Mouse (Mus musculus) adrenal gland, postnatal 4 days (tissue): ENCODE results near the gene Tapbp. TPM values are rescaled to one million over a fixed set of nuclear protein-coding genes. Genes with fewer than 3 reads are reported as not detected.
A peak's percentile ranks its signal among the peaks of the same experiment; 100 is the strongest.
"Not testable (repeated sequence)": the region's sequence is repeated elsewhere in the genome, so short reads cannot be mapped to it uniquely, and the experiment has no call there.

Experiments used
- DNase-seq, 2 experiments: peaks; one replicate each; pipeline ENCODE4 v3.0.0; 2021 to 2022; ENCODE audit warnings: low spot score in 2 of 2, mixed read lengths in 2 of 2
- long read RNA-seq, 2 experiments: library from polyadenylated mRNA; stranded (forward); transcript quantifications; one replicate each; pipeline ENCODE4 v2.0.0; 2021
- total RNA-seq, 2 experiments: library from RNA; stranded (reverse); gene quantifications; 2 replicates each; pipeline ENCODE4 v1.2.3; 2021

Tapbp gene
- 100 to 1,000 TPM; 122 to 131 TPM for total RNA-seq
- long read RNA-seq, experiment 1, transcript Tapbp-201 (8 exons, 2,898 nt) = major isoform, 67 of 136 reads
- long read RNA-seq, experiment 1, transcript Tapbp-206 (8 exons, 2,589 nt) = minor isoform, 44 of 136 reads
- long read RNA-seq, experiment 1, partial matches to known transcripts = 13 of 136 reads
- long read RNA-seq, experiment 1, other reads (novel, unspliced or antisense) = 10 of 136 reads
- long read RNA-seq, experiment 2, transcript Tapbp-206 (8 exons, 2,589 nt) = minor isoform, 60 of 209 reads
- long read RNA-seq, experiment 2, transcript Tapbp-201 (8 exons, 2,898 nt) = major isoform, 76 of 209 reads
- long read RNA-seq, experiment 2, partial matches to known transcripts = 54 of 209 reads
- long read RNA-seq, experiment 2, other reads (novel, unspliced or antisense) = 16 of 209 reads

DNA sequence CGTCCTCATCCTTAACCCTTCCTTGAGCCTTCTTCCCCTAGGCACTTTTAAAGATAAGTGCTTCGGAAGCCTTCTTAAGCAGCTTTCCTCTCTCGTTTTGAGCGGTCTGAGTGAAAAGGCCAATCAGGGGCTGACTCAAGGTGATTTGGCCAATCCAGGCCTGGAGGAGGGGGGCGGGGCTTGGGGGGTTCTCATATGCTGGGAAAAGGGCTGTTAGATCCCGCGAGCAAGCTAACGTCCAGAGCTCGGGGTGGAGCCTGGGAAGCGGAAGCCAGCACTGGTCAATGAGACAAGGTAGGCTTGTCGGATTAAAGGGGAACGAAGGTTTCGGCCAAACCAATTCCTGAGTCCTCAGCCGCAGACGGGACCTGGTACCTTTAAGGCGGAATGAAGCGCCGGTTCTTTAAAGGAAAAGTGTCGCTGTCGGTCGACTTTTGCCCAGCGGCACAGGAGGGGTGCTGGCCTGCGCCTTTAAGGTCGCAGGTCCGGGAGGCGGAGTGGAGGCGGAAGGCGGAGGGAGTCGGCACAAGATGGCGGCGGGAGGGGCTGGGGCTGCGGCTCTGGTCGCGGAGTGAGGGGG lies at the start of gene Tapbp, which contains the start of gene Zbtb22:
Gene Tapbp, plus strand, starts transcription at position 229 of the 580 bp plus-strand sequence.
Gene Zbtb22, plus strand, starts transcription at position 234 of the 580 bp plus-strand sequence.
- DNase-seq = peak; percentile 82 to 90

DNA sequence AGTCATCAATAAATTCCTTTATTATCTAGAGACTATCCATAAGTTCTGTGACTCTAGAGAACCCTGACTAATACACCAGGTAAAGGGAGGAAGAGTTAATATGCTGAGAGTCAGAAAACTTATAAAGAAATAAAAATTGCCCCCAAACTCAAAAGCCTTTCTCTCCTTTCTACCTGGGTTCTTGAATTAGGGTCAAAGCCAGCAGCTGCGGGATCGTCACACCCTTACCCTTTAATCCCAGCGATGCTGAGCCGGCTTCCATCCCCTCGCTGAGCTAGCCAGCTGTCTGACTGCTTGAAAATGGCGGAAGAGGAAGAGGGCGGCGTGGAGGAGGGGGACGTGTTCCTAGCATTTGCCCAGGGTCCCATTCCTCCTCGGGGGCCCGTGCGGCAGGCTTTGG lies 42.2 kb upstream of the Tapbp start, which contains the start of gene Gm7029:
Gene Gm7029, plus strand, starts transcription at position 301 of the 400 bp plus-strand sequence.
- not testable (repeated sequence) for DNase-seq

DNA sequence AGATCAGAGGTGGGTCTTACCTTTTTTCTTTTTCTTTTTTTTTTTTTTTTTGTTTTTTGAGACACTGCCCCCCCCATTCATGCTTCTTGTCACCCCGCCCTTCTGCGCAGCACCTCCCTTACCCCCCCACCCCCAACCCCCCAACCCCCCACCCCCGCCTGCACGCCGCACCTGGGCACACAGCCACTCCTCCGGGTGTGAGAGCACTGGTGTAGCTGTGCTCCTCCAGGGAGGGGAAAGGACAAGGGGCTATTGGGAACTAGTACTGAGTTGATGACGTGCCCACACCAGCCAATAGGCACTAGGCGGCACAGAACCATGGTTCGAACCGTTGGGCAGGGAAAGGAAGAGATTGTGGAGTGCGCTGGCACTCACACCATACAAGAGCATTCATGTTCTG lies 41.3 kb upstream of the Tapbp start:
- DNase-seq = no peak

DNA sequence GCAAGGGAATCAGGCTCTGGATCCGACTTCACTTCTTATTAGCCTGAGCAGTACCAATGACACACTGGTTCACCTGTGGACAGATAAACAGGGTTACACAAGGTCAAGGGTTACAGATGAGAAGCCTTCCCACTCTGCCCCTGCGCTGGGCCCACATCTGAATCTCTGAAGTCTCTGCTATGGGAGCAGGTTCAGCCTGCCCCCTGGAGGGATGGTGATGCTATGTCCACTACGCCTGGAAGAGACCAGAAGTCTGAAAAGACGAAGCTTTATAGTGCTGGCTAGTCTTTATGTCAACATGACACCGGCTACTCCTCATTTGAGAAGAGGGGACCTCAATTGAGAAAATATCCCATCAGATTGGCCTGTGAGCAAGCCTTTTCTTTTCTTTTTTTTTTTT lies 39.9 kb upstream of the Tapbp start:
- not testable (repeated sequence) for DNase-seq

DNA sequence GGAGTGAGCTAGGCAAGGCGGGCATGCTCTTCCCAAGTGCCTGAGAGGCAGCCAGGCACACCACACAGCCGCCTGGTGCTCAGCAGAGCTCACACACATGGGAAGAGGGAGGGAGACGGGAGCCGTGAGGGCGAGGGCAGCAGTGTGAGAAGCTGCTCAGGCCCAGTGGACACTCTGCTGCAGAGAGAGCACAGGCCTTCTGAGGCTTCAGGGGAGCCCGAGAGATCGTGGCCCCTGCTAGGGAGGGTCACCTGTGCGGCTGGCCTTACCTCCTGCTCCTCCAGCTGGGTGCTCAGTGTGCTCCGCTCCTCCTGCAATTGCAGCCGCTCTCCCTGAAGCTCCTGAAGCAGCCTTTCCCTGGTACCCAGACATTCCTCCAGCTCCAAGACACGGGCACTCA lies 31.4 kb upstream of the Tapbp start:
- not testable (repeated sequence) for DNase-seq

DNA sequence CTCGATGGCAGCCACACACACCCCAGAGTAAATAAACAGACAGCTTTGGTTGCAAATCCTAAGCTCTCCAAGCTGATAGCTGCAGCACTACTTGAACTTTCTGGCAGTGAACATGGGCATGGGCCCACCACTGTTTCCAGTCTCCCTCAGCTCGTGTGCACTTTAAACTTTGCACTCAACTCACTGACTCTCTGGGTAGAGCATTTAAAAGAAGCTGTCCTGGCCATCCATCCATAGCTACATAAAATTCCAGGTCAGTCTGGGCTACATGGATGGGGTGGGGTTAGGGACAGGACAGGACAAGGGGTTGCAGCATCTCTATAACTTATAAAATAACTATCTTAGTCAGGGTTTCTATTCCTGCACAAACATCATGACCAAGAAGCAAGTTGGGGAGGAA lies 27.9 kb upstream of the Tapbp start:
- DNase-seq = not testable (repeated sequence)

DNA sequence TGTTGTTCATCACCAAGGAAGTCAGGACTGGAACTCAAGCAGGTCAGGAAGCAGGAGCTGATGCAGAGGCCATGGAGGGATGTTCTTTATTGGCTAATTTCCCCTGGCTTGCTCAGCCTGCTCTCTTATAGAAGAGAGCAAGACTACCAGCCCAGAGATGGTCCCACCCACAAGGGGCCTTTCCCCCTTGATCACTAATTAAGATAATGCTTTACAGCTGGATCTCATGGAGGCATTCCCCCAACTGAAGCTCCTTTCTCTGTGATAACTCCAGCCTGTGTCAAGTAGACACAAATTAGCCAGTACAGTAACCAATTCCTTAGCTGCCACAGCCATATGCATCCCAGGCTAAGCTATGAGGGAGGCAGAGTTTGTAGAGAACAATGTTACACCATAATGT lies 27.5 kb upstream of the Tapbp start:
- not testable (repeated sequence) for DNase-seq

DNA sequence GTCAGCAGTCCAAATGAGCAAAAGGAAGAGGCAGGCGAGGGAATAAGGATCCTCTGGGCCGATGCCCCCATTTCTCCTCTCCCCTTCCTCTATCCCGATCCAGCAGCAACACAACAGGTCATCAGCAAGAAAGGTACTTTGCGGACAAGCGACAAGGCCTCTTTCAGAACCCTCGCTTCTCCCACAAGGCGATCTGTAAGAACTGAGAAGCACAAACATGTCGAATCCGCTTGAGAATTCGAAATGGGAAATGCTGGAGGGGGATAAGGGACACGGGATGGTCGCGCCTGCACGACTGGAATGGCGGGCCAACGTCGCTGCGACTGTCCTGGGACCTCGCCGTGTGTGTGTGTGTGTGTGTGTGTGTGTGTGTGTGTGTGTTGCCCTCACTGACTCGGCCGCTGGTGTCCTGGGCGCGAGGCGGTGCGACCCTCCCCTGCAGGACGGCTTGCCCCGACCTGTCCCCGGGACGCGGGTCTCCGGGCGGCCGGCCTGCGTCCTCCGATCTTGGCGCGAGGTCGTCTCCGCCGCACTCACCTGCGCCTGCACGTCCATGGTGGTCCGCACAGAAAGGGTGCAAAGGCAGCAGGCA lies 25.7 kb upstream of the Tapbp start:
- DNase-seq = not testable (repeated sequence)

DNA sequence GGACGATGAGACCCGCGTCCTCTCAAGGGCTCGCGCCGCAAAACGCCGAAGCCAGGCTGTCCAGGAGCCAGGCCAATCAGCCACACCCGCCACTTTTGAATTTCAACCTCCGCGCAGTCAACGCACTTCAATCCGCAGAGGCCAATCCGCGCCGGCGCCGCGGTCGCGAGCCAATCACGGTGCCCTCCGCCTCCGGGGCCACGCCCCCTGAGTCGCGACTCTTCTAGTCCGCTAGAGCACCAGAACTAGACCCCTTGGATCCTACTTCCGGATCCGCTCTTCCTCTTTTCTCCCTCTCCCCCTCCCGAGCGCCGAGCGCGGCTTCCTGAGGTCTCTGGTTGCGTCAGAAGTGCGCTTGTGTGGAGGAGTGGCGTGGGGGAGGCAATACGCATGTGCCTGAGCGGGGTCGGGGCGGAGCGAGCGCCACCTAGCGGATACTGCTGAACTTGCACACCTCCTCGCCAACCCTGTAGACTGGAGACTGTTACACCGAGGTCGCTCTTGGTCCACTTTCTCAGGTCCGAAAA lies 25.1 kb upstream of the Tapbp start, which contains the start of gene Kifc1:
Gene Kifc1, minus strand, starts transcription at position 129 of the 527 bp plus-strand sequence.
- peak; percentile 98 for DNase-seq

DNA sequence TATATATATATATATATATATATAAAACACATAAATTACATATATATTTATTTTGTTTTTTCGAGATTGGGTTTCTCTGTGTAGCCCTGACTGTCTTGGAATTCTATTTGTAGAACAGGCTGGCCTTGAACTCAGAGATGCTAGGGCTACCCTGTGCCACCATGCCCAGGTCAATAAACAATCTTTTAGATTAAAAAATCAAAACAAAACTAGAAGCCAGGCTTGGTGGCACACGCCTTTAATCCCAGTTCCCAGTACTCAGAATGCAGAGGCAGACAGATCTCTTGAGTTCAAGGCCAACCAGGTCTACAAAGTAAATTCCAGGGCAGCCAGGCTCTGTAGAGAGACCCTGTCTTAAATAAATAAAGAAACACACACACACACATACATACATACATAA lies 24.3 kb upstream of the Tapbp start:
- DNase-seq = no peak

DNA sequence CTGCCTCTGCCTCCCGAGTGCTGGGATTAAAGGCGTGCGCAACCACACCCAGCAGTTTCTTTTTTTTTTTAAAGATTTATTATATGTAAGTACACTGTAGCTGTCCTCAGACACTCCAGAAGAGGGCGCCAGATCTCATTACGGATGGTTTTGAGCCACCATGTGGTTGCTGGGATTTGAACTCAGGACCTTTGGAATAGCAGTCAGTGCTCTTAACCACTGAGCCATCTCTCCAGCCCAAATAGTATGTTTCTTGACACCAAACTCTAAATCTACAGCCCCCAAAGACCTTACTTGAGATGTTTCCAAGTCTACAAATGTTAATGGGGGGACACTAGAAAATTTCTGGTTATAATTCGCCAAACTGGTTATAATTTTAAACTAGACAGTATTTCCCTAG lies 23.8 kb upstream of the Tapbp start:
- DNase-seq = not testable (repeated sequence)

DNA sequence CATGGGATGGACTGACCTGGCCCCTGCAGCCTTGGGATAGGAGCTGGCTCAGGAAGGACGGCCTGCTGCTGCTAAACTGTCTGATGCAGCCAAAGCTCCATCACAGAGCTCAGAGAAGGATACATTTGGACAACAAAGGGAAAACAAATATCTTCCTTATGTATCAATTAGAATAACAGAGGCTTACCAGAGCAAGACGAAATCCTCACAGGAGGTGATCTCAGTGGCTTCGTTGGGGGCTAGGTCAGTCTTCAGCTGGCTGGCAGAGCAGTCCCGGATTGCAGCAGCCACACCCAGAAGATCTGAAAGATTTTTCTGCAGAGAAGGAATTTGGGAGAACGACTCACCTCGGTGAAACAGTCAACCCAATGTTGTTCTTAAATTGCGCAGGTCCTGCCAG lies 23.3 kb upstream of the Tapbp start:
- no peak for DNase-seq

DNA sequence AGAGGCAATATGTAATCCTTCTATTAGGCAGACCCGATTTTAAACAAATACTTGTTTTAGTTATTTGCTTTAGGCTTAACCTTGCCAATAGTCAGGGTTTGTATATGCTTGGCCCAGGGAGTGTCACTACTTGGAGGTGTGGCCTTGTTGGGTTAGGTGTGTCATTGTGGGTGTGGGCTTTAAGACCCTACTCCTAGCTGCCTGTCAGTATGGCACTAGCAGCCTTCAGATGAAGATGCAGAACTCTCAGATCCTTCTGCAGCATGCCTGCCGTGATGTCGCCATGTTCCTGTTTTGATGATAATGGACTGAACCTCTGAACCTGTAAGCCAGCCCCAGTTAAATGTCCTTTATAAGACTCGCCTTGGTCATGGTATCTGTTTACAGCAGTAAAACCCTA lies 22.7 kb upstream of the Tapbp start:
- not testable (repeated sequence) for DNase-seq

DNA sequence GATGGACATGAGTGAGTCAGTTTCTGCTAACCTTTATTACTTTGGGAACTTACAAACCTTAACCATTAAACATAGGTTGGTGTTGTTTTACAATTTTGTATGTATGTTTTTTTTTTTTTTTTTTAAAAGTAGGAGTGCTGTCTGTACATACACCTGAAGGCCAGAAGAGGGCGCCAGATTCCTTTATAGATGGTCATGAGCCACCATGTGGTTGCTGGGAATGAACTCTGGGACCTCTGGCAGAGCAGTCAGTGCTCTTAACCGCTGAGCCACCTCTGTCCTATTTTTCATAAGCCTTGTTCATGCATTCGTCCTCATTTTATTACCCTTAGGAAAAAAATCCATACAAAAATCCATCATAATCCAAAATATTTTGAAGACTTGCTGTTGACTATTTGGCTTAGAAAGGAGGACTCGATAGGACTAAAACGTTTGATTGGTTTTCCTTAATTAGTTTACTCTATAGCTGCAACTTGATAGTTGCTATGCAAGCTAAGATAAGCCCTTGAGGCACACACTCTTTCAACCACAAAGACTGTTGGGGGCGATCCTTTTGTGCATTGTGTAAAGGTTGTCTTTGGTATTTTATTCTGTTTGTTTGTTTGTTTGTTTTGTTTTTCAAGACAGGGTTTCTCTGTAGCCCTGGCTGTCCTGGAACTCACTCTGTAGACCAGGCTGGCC lies 18.4 kb upstream of the Tapbp start:
- no peak for DNase-seq

DNA sequence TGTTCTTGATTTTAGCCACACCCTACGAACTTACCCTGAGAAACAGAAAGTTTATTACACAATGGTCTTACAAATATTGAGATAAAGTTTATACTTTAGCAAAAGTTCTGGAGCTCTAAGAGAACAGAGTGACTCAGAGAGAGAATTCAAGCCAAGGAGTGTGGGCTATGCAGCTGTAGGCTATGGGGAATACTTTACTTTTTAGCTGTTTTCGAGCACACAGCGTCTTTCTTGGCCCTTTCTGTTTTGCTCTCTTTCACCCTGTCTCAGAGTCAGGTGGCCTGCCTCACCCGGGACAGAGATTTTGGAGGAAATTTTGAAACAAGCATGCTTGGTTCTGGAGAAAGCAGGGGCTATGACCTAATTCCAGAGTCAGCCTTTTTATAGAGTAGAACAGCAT lies 17.5 kb upstream of the Tapbp start:
- not testable (repeated sequence) for DNase-seq

DNA sequence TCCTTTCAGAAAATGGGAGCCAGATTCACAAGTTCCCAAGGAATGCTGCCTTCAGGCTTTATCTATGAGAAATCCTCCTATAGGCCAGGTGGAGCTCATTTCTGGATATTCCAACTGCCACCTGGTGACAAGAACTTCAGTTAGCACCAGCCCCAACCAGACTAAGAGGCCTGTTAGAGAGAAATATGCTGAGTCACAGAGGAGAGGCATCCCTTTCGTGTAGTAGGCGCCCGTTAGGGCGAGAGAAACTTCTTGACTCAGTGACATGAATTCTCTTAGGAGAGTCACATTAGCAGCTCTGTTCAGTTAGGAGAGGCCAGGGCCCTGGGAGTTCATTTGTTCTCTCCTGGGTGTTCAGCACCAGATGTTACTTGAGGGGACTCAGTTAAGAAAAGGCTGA lies 16.1 kb upstream of the Tapbp start:
- no peak for DNase-seq

DNA sequence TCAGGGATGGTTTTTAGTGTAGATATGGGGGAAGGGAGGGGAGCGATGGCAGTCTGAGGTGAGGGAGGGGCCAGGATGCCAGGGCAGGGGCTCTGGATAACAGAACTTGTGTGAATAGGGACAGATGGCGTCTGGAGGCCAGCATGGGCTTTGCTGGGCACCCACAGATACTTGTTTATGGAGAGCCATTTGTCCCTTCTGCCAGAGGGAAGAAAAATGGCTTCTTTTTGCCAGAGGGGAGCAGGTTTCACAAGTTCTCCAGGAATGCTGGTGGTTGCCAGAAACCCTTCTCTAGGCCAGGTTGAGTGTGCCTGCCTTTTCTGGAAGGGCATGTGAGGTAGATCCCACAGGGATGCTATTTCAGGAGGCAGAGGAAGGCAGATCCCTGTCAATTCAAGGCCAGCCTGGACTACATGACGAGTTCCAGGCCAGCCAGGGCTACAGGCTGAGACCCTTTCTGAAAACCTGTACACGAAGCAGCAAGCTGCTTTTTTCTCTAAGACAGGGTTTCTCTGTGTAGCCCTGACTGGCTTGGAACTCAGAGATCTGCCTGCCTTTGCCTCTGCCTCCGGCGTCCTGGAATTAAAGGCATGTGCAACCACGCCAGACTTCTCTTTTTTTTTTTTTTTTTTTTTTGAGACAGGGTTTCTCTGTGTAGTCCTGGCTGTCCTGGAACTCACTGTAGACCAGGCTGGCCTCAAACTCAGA lies 15.3 kb upstream of the Tapbp start:
- DNase-seq = no peak

DNA sequence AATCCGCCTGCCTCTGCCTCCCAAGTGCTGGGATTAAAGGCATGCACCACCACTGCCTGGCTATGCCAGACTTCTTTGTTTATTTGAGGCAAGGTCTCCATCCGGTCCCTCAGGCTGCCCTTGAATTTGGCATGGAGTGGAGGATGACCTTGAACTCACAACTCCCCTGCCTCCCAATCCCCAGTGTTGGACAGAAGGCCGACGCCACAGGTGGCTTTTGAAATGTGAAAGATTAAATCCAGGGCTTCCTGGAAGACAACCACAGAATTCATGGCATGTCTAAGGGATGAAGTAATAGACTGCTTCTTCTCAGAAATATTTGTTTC lies 14.7 kb upstream of the Tapbp start:
- no peak for DNase-seq

DNA sequence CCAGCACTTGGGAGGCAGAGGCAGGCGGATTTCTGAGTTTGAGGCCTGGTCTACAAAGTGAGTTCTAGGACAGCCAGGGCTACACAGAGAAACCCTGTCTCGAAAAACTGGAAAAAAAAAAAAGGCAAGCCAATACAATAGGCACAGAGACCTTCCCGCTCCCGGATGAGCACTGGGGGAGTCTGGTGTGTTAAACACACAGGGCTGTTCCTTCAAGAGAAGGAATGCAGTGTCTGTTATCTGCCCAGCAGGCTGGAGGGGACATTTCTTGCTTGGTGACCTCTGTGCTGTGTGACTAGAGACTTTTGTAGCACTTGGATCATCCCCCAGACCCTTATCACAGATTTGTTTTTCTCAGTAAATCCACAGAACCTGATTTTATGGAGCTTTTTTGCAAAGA lies 14.0 kb upstream of the Tapbp start:
- no peak for DNase-seq

DNA sequence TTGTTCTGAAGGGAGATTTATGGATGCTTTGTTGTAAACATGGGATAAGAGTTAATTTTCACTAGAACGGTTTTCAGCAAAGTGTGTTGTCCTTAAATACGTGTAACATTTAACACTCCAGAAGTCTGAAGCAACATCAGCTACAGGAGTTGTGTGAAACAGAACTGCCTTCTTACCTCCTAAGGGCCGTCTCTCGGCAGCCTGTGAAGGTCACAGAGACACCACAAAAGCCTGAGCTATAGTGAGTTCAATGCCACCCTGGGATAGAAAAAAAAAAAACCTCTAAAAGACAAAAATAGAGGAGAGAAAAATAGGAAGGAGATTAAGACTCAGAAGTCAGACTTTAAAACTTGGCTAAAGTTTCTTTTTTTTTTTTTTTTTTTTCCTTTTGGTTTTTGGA lies 13.6 kb upstream of the Tapbp start:
- DNase-seq = no peak

DNA sequence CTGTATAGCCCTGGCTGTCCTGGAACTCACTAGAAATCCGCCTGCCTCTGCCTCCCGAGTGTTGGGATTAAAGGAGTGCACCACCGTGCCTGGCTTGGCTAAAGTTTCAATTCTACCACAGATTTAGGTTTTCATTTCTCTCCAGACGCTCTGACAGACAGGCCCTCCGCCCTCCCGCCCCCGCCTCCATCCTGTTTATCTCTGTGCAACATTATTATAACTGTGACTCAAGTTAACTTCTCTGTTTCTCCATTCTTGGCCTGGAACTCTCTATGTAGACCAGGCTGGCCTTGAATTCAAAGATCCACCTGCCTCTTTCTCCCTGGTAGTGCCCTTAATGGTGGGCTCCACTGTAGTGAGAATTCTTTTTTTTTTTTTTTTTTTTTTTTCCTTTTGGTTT lies 13.2 kb upstream of the Tapbp start:
- DNase-seq = no peak
